Mouse (Mus musculus): ENCODE measurements at regions not wholly inside any gene's neighbourhood (a gene's known extent, or its start where the extent isn't known, plus 50 kb on each side); places are given as distances from the start of the nearest gene placed in this dataset.

DNA sequence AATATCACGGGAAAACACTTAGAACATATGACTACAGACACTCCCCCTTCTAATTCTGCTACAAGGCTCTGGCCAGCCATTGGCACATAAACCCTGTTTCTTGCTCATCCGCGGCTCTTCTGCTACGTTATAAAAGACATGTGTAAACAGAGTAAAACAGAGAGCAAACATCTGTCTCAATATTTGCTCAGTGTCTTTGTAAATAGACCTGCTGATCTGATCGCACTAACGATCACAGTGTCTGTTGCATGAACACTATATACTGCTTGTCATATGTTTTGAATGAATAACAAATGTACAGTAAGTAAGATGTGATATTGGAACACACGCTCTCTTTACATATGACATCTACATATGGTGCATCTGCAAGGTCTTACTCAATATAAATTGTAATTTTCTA, 325.1 kb upstream of the Fam98a start:
- no peaks in the 10 kb centered on the region for H3K4me1 ChIP-seq (ENCODE audit: control insufficient read depth in 2 of 2, insufficient read depth in 2 of 2, low read length in 2 of 2, poor library complexity in 1 of 2)
- in situ Hi-C loops (cut with MboI; ENCODE audit: low sequenced_read_pairs in 2 of 2, unreplicated experiment in 2 of 2): no loop called here
- no peak overlapping the region for H3K9ac ChIP-seq (ENCODE audit: insufficient read depth, low read depth, low read length, poor library complexity, severe bottlenecking)
- no peak overlapping the region for H3K4me3 ChIP-seq (ENCODE audit: insufficient read depth in 1 of 2, low read depth in 1 of 2, low read length in 2 of 2, poor library complexity in 1 of 2, severe bottlenecking in 1 of 2)
- H3K9me3 ChIP-seq (ENCODE audit: control insufficient read depth, insufficient read depth, low read depth, low read length): no peaks in the 10 kb centered on the region
- H3K27ac ChIP-seq (ENCODE audit: insufficient read depth, low read depth, low read length, poor library complexity, severe bottlenecking): no peak overlapping the region
- no peak for DNase-seq (ENCODE audit: low read depth, low spot score)
- TF ChIP-seq MAFK (IDR thresholded peaks at IDR 0.05; ENCODE audit: insufficient read depth, low read depth, low read length) (no peak), CHD2 (IDR thresholded peaks at IDR 0.05; ENCODE audit: low read depth, low read length) (no peak), HCFC1 (IDR thresholded peaks at IDR 0.05; ENCODE audit: borderline replicate concordance, insufficient read depth, low read length) (no peak), ZC3H11A (IDR thresholded peaks at IDR 0.05; ENCODE audit: borderline replicate concordance, low read depth, low read length) (no peak), ZNF384 (IDR thresholded peaks at IDR 0.05; ENCODE audit: low read depth, low read length) (no peak)
- no peaks in the 10 kb centered on the region for H3K36me3 ChIP-seq (ENCODE audit: control insufficient read depth, insufficient read depth, low read length, poor library complexity, severe bottlenecking)

- no peak for DNase-seq (ENCODE audit: low read depth, low spot score)
- no peaks in the 10 kb centered on the region for H3K4me1 ChIP-seq (ENCODE audit: control insufficient read depth in 2 of 2, insufficient read depth in 2 of 2, low read length in 2 of 2, poor library complexity in 1 of 2)
- H3K9me3 ChIP-seq (ENCODE audit: control insufficient read depth, insufficient read depth, low read depth, low read length): no peaks in the 10 kb centered on the region
- no peak overlapping the region for H3K9ac ChIP-seq (ENCODE audit: insufficient read depth, low read depth, low read length, poor library complexity, severe bottlenecking)
- H3K4me3 ChIP-seq (ENCODE audit: insufficient read depth in 1 of 2, low read depth in 1 of 2, low read length in 2 of 2, poor library complexity in 1 of 2, severe bottlenecking in 1 of 2): no peak overlapping the region
- in situ Hi-C loops (cut with MboI; ENCODE audit: low sequenced_read_pairs in 2 of 2, unreplicated experiment in 2 of 2): no loop called here
- TF ChIP-seq CHD2 (IDR thresholded peaks at IDR 0.05; ENCODE audit: low read depth, low read length) (no peak), ZNF384 (IDR thresholded peaks at IDR 0.05; ENCODE audit: low read depth, low read length) (no peak)
- no peaks in the 10 kb centered on the region for H3K36me3 ChIP-seq (ENCODE audit: control insufficient read depth, insufficient read depth, low read length, poor library complexity, severe bottlenecking)
- no peak overlapping the region for H3K27ac ChIP-seq (ENCODE audit: insufficient read depth, low read depth, low read length, poor library complexity, severe bottlenecking)
Observed at GRCm38 (mm10) chr17:75874535-75874934, 322.8 kb upstream of the Fam98a start.

DNA sequence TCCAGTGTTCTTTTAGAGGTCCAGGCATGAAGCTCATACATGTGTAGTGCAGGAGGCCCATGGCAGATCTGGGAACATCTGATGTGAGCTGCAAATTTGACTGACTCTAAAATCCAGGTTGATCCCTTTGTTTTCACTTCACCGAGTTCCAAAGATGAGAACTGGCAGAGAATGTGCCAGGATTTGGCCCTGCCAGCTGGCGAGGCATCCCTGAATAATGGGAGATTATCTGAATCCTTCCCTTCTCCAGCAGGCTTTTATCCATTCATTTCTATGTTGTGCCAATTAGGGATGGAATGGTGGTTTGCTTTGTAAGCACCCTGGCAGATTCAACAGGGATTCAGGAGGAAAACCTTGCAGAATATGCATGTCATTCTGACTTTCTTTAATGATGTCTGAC, 318.7 kb upstream of the Fam98a start:
- Histone ChIP-seq H3K9me3 (ENCODE audit: control insufficient read depth, insufficient read depth, low read depth, low read length) (no peaks in the 10 kb centered on the region), H3K4me3 (ENCODE audit: insufficient read depth in 1 of 2, low read depth in 1 of 2, low read length in 2 of 2, poor library complexity in 1 of 2, severe bottlenecking in 1 of 2) (no peak overlapping the region), H3K27ac (ENCODE audit: insufficient read depth, low read depth, low read length, poor library complexity, severe bottlenecking) (no peak overlapping the region), H3K36me3 (ENCODE audit: control insufficient read depth, insufficient read depth, low read length, poor library complexity, severe bottlenecking) (no peaks in the 10 kb centered on the region), H3K4me1 (ENCODE audit: control insufficient read depth in 2 of 2, insufficient read depth in 2 of 2, low read length in 2 of 2, poor library complexity in 1 of 2) (no peaks in the 10 kb centered on the region), H3K9ac (ENCODE audit: insufficient read depth, low read depth, low read length, poor library complexity, severe bottlenecking) (no peak overlapping the region)
- DNase-seq (ENCODE audit: low read depth, low spot score): no peak
- TF ChIP-seq MAFK (IDR thresholded peaks at IDR 0.05; ENCODE audit: insufficient read depth, low read depth, low read length) (no peak), ZC3H11A (IDR thresholded peaks at IDR 0.05; ENCODE audit: borderline replicate concordance, low read depth, low read length) (no peak), CHD2 (IDR thresholded peaks at IDR 0.05; ENCODE audit: low read depth, low read length) (no peak), HCFC1 (IDR thresholded peaks at IDR 0.05; ENCODE audit: borderline replicate concordance, insufficient read depth, low read length) (no peak), ZNF384 (IDR thresholded peaks at IDR 0.05; ENCODE audit: low read depth, low read length) (no peak)
- in situ Hi-C loops (cut with MboI; ENCODE audit: low sequenced_read_pairs in 2 of 2, unreplicated experiment in 2 of 2): no loop called here

GRCm38 (mm10) chr17:75857015-75857414, 305.3 kb upstream of the Fam98a start:
- DNase-seq (ENCODE audit: low read depth, low spot score): no peak
- no peak overlapping the region for H3K4me3 ChIP-seq (ENCODE audit: insufficient read depth in 1 of 2, low read depth in 1 of 2, low read length in 2 of 2, poor library complexity in 1 of 2, severe bottlenecking in 1 of 2)
- in situ Hi-C loops (cut with MboI; ENCODE audit: low sequenced_read_pairs in 2 of 2, unreplicated experiment in 2 of 2): no loop called here

DNA sequence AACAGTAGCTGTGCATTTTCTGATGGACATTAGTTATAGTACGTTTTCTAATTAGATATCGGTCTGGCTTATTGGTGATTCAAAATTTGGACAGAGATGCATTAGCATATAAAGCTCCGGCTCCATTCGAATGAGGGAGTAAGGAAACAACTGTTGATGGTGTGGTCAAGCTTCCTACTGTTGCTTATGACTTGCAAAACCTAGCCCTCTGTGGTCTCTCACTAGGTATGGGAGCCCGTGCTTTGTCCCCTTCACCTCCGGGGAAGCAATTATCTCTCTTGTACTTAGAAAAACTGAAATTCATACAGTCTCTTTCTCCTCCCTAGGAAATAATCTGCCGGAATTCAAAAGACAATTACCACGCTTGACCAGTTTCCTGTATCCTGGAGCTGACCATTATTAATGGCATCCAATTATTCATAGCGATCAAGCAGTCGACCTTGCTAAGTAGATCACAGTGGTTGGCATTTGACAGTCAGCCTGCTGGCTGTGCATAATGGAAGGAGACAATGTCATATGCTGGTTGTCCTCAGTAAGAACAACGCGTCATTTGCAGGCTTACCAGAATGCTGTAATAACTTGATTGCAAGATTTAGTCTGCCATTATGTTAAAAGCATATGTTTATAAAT, 264.4 kb upstream of the Fam98a start:
- Histone ChIP-seq H3K9me3 (ENCODE audit: control insufficient read depth, insufficient read depth, low read depth, low read length) (no peaks in the 10 kb centered on the region), H3K4me3 (ENCODE audit: insufficient read depth in 1 of 2, low read depth in 1 of 2, low read length in 2 of 2, poor library complexity in 1 of 2, severe bottlenecking in 1 of 2) (no peak overlapping the region), H3K4me1 (ENCODE audit: control insufficient read depth in 2 of 2, insufficient read depth in 2 of 2, low read length in 2 of 2, poor library complexity in 1 of 2) (no peaks in the 10 kb centered on the region), H3K36me3 (ENCODE audit: control insufficient read depth, insufficient read depth, low read length, poor library complexity, severe bottlenecking) (no peaks in the 10 kb centered on the region), H3K27ac (ENCODE audit: insufficient read depth, low read depth, low read length, poor library complexity, severe bottlenecking) (no peak overlapping the region), H3K9ac (ENCODE audit: insufficient read depth, low read depth, low read length, poor library complexity, severe bottlenecking) (no peak overlapping the region)
- TF ChIP-seq ZC3H11A (IDR thresholded peaks at IDR 0.05; ENCODE audit: borderline replicate concordance, low read depth, low read length): no peak
- no peak for TF ChIP-seq CHD2 (IDR thresholded peaks at IDR 0.05; ENCODE audit: low read depth, low read length)
- no peak for TF ChIP-seq HCFC1 (IDR thresholded peaks at IDR 0.05; ENCODE audit: borderline replicate concordance, insufficient read depth, low read length)
- no peak for TF ChIP-seq MAFK (IDR thresholded peaks at IDR 0.05; ENCODE audit: insufficient read depth, low read depth, low read length)
- no peak for TF ChIP-seq ZNF384 (IDR thresholded peaks at IDR 0.05; ENCODE audit: low read depth, low read length)
- in situ Hi-C loops (cut with MboI; ENCODE audit: low sequenced_read_pairs in 2 of 2, unreplicated experiment in 2 of 2): no loop called here
- no peak for DNase-seq (ENCODE audit: low read depth, low spot score)

More at GRCm38 (mm10) chr17:75857015-75857414, 305.3 kb upstream of the Fam98a start:
- Histone ChIP-seq H3K9me3 (ENCODE audit: control insufficient read depth, insufficient read depth, low read depth, low read length) (no peaks in the 10 kb centered on the region), H3K27ac (ENCODE audit: insufficient read depth, low read depth, low read length, poor library complexity, severe bottlenecking) (no peak overlapping the region), H3K36me3 (ENCODE audit: control insufficient read depth, insufficient read depth, low read length, poor library complexity, severe bottlenecking) (no peaks in the 10 kb centered on the region), H3K4me1 (ENCODE audit: control insufficient read depth in 2 of 2, insufficient read depth in 2 of 2, low read length in 2 of 2, poor library complexity in 1 of 2) (no peaks in the 10 kb centered on the region), H3K9ac (ENCODE audit: insufficient read depth, low read depth, low read length, poor library complexity, severe bottlenecking) (no peak overlapping the region)
- TF ChIP-seq MAFK (IDR thresholded peaks at IDR 0.05; ENCODE audit: insufficient read depth, low read depth, low read length): no peak
- TF ChIP-seq ZC3H11A (IDR thresholded peaks at IDR 0.05; ENCODE audit: borderline replicate concordance, low read depth, low read length): no peak
- no peak for TF ChIP-seq HCFC1 (IDR thresholded peaks at IDR 0.05; ENCODE audit: borderline replicate concordance, insufficient read depth, low read length)
- TF ChIP-seq ZNF384 (IDR thresholded peaks at IDR 0.05; ENCODE audit: low read depth, low read length): no peak
- no peak for TF ChIP-seq CHD2 (IDR thresholded peaks at IDR 0.05; ENCODE audit: low read depth, low read length)
